Mouse (Mus musculus) left cerebral cortex, adult 18-20 months (tissue): ENCODE data around the gene Kcnq1. TPM values are rescaled to one million over a fixed set of nuclear protein-coding genes. Genes with fewer than 3 reads are reported as not detected.
A peak's percentile ranks its signal among the peaks of the same experiment; 100 is the strongest.

ENCODE experiments used
- DNase-seq, 2 experiments: peaks; one replicate each; pipeline ENCODE4 v3.0.0; 2021 to 2022; ENCODE audit warnings: low spot score in 2 of 2, mixed read lengths in 1 of 2
- total RNA-seq, 2 experiments: library from RNA; stranded (reverse); gene quantifications; 2 replicates each; pipeline ENCODE4 v1.2.3; 2021

The Kcnq1 gene
- total RNA-seq, 2 experiments from 2014 or later: 0.30 to 0.54 TPM

GRCm38 (mm10) chr7:143086366-143086765, 19.8 kb upstream of the Kcnq1 start:
- DNase-seq: peak; percentile 29 to 61

GRCm38 (mm10) chr7:143087070-143087579, 19.0 kb upstream of the Kcnq1 start:
- DNase-seq: peak; percentile 28 to 52

- DNase-seq: no peak
Observed at GRCm38 (mm10) chr7:143093847-143094246, 12.3 kb upstream of the Kcnq1 start.

- peak; percentile 39 to 56 for DNase-seq
Observed at GRCm38 (mm10) chr7:143094592-143095553, 11.3 kb upstream of the Kcnq1 start, which contains the start of gene Trpm5. Trpm5 (minus strand) TSS chr7:143094642.

- no peak for DNase-seq
Observed at GRCm38 (mm10) chr7:143095554-143095907, 10.6 kb upstream of the Kcnq1 start.

- peak; percentile 19 to 21 for DNase-seq
Observed at GRCm38 (mm10) chr7:143100759-143101158, 5.4 kb upstream of the Kcnq1 start.

- no peak for DNase-seq
Observed at GRCm38 (mm10) chr7:143105258-143105897, 784 bp upstream of the Kcnq1 start.

GRCm38 (mm10) chr7:143106672-143107465, 707 bp downstream of the Kcnq1 start:
- DNase-seq: no peak

- no peak for DNase-seq
Observed at GRCm38 (mm10) chr7:143108200-143108599, 2.0 kb downstream of the Kcnq1 start.

GRCm38 (mm10) chr7:143108996-143109660, 3.0 kb downstream of the Kcnq1 start:
- DNase-seq: no peak

GRCm38 (mm10) chr7:143109696-143110095, 3.5 kb downstream of the Kcnq1 start:
- no peak for DNase-seq

- DNase-seq: no peak
Observed at GRCm38 (mm10) chr7:143110803-143111202, 4.6 kb downstream of the Kcnq1 start.

GRCm38 (mm10) chr7:143111719-143112118, 5.6 kb downstream of the Kcnq1 start:
- no peak for DNase-seq

- no peak for DNase-seq
Observed at GRCm38 (mm10) chr7:143112395-143112794, 6.2 kb downstream of the Kcnq1 start.

GRCm38 (mm10) chr7:143114773-143115172, 8.6 kb downstream of the Kcnq1 start:
- DNase-seq: no peak

GRCm38 (mm10) chr7:143116521-143116920, 10.4 kb downstream of the Kcnq1 start:
- no peak for DNase-seq

GRCm38 (mm10) chr7:143119407-143119806, 13.2 kb downstream of the Kcnq1 start:
- no peak for DNase-seq

GRCm38 (mm10) chr7:143119826-143120225, 13.7 kb downstream of the Kcnq1 start:
- no peak for DNase-seq

- no peak for DNase-seq
Observed at GRCm38 (mm10) chr7:143122191-143122590, 16.0 kb downstream of the Kcnq1 start.

- DNase-seq: no peak
Observed at GRCm38 (mm10) chr7:143123876-143124669, 17.9 kb downstream of the Kcnq1 start.
